In the genomic region with DNA sequence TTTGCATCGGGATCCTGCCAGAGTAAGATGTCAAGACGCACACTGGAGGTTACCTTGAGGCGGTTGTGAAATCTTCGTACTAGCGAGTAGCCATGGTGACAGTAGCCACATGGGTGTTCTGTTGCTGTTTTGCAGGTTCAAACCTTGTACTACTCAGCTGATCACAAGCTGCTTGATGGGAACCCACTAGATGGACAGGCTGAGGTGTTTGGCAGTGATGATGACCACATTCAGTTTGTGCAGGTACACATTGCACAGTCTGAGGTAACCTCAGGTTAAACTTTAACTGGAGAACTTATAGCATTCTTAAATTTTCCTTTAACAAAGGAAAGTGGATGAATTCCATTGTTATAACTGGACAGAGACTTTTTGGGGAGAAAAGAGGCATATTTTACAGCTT, we compare ENCODE assay signal across 15 mouse cellular contexts.
"Had no signal": no experiment of that assay in that cellular context is flagged by ENCODE, and none has a peak within 500 bp of the region (broad histone marks: within the 10 kb centered on the region; RNA-seq: fewer than 3 reads in every experiment).

No protein-coding gene starts in this region.

- H3K9ac ChIP-seq: limb, embryonic 13.5 days; midbrain, embryonic 12.5 days; neural tube, embryonic 15.5 days had no signal

- ATAC-seq: hindbrain, embryonic 16.5 days; inflammation-experienced regulatory T-cells, adult 6 months had no signal

- H3K27ac ChIP-seq: limb, embryonic 13.5 days; macrophage; midbrain, embryonic 12.5 days; neural tube, embryonic 15.5 days had no signal

- H3K27me3 ChIP-seq: limb, embryonic 13.5 days; megakaryocyte, embryonic 14.5 days; midbrain, embryonic 12.5 days; neural tube, embryonic 15.5 days had no signal

- H3K4me2 ChIP-seq: limb, embryonic 13.5 days; midbrain, embryonic 12.5 days; neural tube, embryonic 15.5 days had no signal

- H3K4me3 ChIP-seq: limb, embryonic 13.5 days; megakaryocyte, embryonic 14.5 days; midbrain, embryonic 12.5 days; neural tube, embryonic 15.5 days had no signal

- DNase-seq: kidney, adult 18-20 months; kidney, postnatal 14 days; left cerebral cortex, postnatal 4 days; lung, adult 2 months; lung, postnatal 14 days; right cerebral cortex, adult 18-20 months; right cerebral cortex, postnatal 25 days; thymus, postnatal 4 days had no signal

- H3K4me1 ChIP-seq: limb, embryonic 13.5 days; midbrain, embryonic 12.5 days; neural tube, embryonic 15.5 days had no signal

- H3K9me3 ChIP-seq: limb, embryonic 13.5 days; megakaryocyte, embryonic 14.5 days; midbrain, embryonic 12.5 days; neural tube, embryonic 15.5 days had no signal
